ENCODE assay signal across 13 mouse cellular contexts in genomic region chr14:100090517-100090916, GRCm38 (mm10).
DNase-seq lines count a peak whose midpoint lies in the region; ATAC-seq and TF ChIP-seq lines count a peak whose summit lies in the region.
"Had no signal": no experiment of that assay in that cellular context is flagged by ENCODE, and none has a peak within 500 bp of the region (broad histone marks: within the 10 kb centered on the region; RNA-seq: fewer than 3 reads in every experiment).

No protein-coding gene starts in this region.

- peak; percentile 9 for TF ChIP-seq RAD21 in MEL (IDR thresholded peaks at IDR 0.05; ENCODE audit: low read depth, low read length)

- WGBS in intestine, postnatal 0 days: 100% methylated on average over 1 of the region's 1 CpGs
- WGBS in intestine, embryonic 15.5 days: 92% methylated on average over 1 of the region's 1 CpGs
- WGBS in lung, postnatal 0 days: 97% methylated on average over 1 of the region's 1 CpGs
- WGBS in hindbrain, embryonic 14.5 days: 93% methylated on average over 1 of the region's 1 CpGs

- H3K9ac ChIP-seq in intestine, postnatal 0 days (ENCODE audit: low read depth, low read length): no peak overlapping the region
- H3K9ac ChIP-seq in intestine, embryonic 15.5 days: no peak overlapping the region
- no peak overlapping the region for H3K9ac ChIP-seq in lung, postnatal 0 days (replicated peaks; ENCODE audit: low read depth)
- H3K9ac ChIP-seq in MEL (ENCODE audit: control insufficient read depth, low read depth, low read length, poor library complexity, severe bottlenecking): no peak overlapping the region
- no peak overlapping the region for H3K9ac ChIP-seq in hindbrain, embryonic 14.5 days
- H3K9ac ChIP-seq: forebrain, embryonic 15.5 days; hindbrain, embryonic 12.5 days; limb, embryonic 15.5 days; midbrain, embryonic 12.5 days had no signal

- no peak overlapping the region for H3K27ac ChIP-seq in intestine, postnatal 0 days (ENCODE audit: low read depth, low read length)
- no peak overlapping the region for H3K27ac ChIP-seq in intestine, embryonic 15.5 days
- H3K27ac ChIP-seq in lung, postnatal 0 days (ENCODE audit: low read length): no peak overlapping the region
- no peak overlapping the region for H3K27ac ChIP-seq in MEL (ENCODE audit: control insufficient read depth, low read depth, low read length)
- no peak overlapping the region for H3K27ac ChIP-seq in hindbrain, embryonic 14.5 days
- H3K27ac ChIP-seq: forebrain, embryonic 15.5 days; hindbrain, embryonic 12.5 days; limb, embryonic 15.5 days; midbrain, embryonic 12.5 days had no signal

- H3K4me1 ChIP-seq in intestine, postnatal 0 days (replicated peaks; ENCODE audit: control insufficient read depth, insufficient read depth, low read length): no peaks in the 10 kb centered on the region
- H3K4me1 ChIP-seq in intestine, embryonic 15.5 days (replicated peaks): no peaks in the 10 kb centered on the region
- H3K4me1 ChIP-seq in lung, postnatal 0 days (ENCODE audit: insufficient read depth, low read depth, low read length): no peaks in the 10 kb centered on the region
- H3K4me1 ChIP-seq in MEL (ENCODE audit: control insufficient read depth in 1 of 2, insufficient read depth in 2 of 2, low read length in 2 of 2): no peaks in the 10 kb centered on the region
- no peaks in the 10 kb centered on the region for H3K4me1 ChIP-seq in hindbrain, embryonic 14.5 days (replicated peaks; ENCODE audit: control insufficient read depth, insufficient read depth, low read length)
- H3K4me1 ChIP-seq: forebrain, embryonic 15.5 days; hindbrain, embryonic 12.5 days; limb, embryonic 15.5 days; midbrain, embryonic 12.5 days had no signal

- DNase-seq in lung, postnatal 0 days (ENCODE audit: low spot score): no peak
- no peak for DNase-seq in lung, adult 18-20 months
- DNase-seq in MEL (ENCODE audit: low read depth, low spot score): peak; percentile 4
- DNase-seq in naive thymus-derived CD4-positive, alpha-beta T cell, adult 2 months (ENCODE audit: low read depth): peak; percentile 1
- no peak for DNase-seq in cerebellum, adult 11 months
- no peak for DNase-seq in hindbrain, embryonic 14.5 days (ENCODE audit: low spot score)
- DNase-seq: cerebellum, adult 11-12 months had no signal

- TF ChIP-seq POLR2A in MEL (IDR thresholded peaks at IDR 0.05; ENCODE audit: control insufficient read depth in 1 of 2, insufficient read depth in 1 of 2, low read depth in 1 of 2, low read length in 2 of 2, poor library complexity in 1 of 2): no peak

- ATAC-seq in intestine, postnatal 0 days: no peak
- no peak for ATAC-seq in intestine, embryonic 15.5 days
- ATAC-seq in lung, postnatal 0 days: no peak
- no peak for ATAC-seq in hindbrain, embryonic 14.5 days (ENCODE audit: low FRiP score)
- ATAC-seq: forebrain, embryonic 15.5 days had no signal

- H3K79me2 ChIP-seq in MEL (ENCODE audit: control insufficient read depth, insufficient read depth, low read length, poor library complexity): no peaks in the 10 kb centered on the region

- TF ChIP-seq CTCF in intestine, postnatal 0 days (IDR thresholded peaks at IDR 0.05; ENCODE audit: low read depth): peak; percentile 68
- peak; percentile 59 for TF ChIP-seq CTCF in lung, postnatal 0 days (IDR thresholded peaks at IDR 0.05)
- TF ChIP-seq CTCF in MEL (IDR thresholded peaks at IDR 0.05 in 2 of 3, conservative IDR thresholded peaks at IDR 0.05 in 1 of 3; ENCODE audit: control insufficient read depth in 1 of 3, insufficient read depth in 1 of 3, low read depth in 2 of 3, low read length in 3 of 3, poor library complexity in 1 of 3, severe bottlenecking in 1 of 3): peak; percentile 10 to 29 (median 13); a peak in 2 of 6 replicates

- no peak overlapping the region for H3K4me2 ChIP-seq in intestine, postnatal 0 days (replicated peaks; ENCODE audit: low read depth)
- H3K4me2 ChIP-seq in intestine, embryonic 15.5 days (replicated peaks): no peak overlapping the region
- H3K4me2 ChIP-seq in lung, postnatal 0 days (replicated peaks; ENCODE audit: low read depth, low read length): no peak overlapping the region
- no peak overlapping the region for H3K4me2 ChIP-seq in hindbrain, embryonic 14.5 days (replicated peaks)
- H3K4me2 ChIP-seq: forebrain, embryonic 15.5 days; hindbrain, embryonic 12.5 days; limb, embryonic 15.5 days; midbrain, embryonic 12.5 days had no signal

- no peaks in the 10 kb centered on the region for H3K36me3 ChIP-seq in intestine, postnatal 0 days (ENCODE audit: control insufficient read depth, insufficient read depth)
- no peaks in the 10 kb centered on the region for H3K36me3 ChIP-seq in intestine, embryonic 15.5 days
- no peaks in the 10 kb centered on the region for H3K36me3 ChIP-seq in lung, postnatal 0 days (ENCODE audit: insufficient read depth, low read length)
- no peaks in the 10 kb centered on the region for H3K36me3 ChIP-seq in MEL (ENCODE audit: control insufficient read depth in 1 of 2, insufficient read depth in 2 of 2, low read length in 2 of 2)
- H3K36me3 ChIP-seq in hindbrain, embryonic 14.5 days (replicated peaks; ENCODE audit: control insufficient read depth, insufficient read depth): no peaks in the 10 kb centered on the region
- H3K36me3 ChIP-seq: forebrain, embryonic 15.5 days; hindbrain, embryonic 12.5 days; limb, embryonic 15.5 days; midbrain, embryonic 12.5 days had no signal

- H3K4me3 ChIP-seq in intestine, postnatal 0 days (ENCODE audit: low read depth, low read length): no peak overlapping the region
- H3K4me3 ChIP-seq in intestine, embryonic 15.5 days (replicated peaks): no peak overlapping the region
- no peak overlapping the region for H3K4me3 ChIP-seq in lung, postnatal 0 days (ENCODE audit: low read depth, low read length)
- no peak overlapping the region for H3K4me3 ChIP-seq in MEL (ENCODE audit: control insufficient read depth in 1 of 2, insufficient read depth in 1 of 2, low read depth in 2 of 2, low read length in 2 of 2)
- no peak overlapping the region for H3K4me3 ChIP-seq in hindbrain, embryonic 14.5 days (replicated peaks; ENCODE audit: low read length)
- H3K4me3 ChIP-seq: forebrain, embryonic 15.5 days; hindbrain, embryonic 12.5 days; limb, embryonic 15.5 days; midbrain, embryonic 12.5 days had no signal

- no peaks in the 10 kb centered on the region for H3K27me3 ChIP-seq in intestine, postnatal 0 days (replicated peaks; ENCODE audit: control insufficient read depth, insufficient read depth, low read length)
- no peaks in the 10 kb centered on the region for H3K27me3 ChIP-seq in intestine, embryonic 15.5 days (replicated peaks)
- H3K27me3 ChIP-seq in lung, postnatal 0 days (replicated peaks; ENCODE audit: insufficient read depth, low read length): no peaks in the 10 kb centered on the region
- H3K27me3 ChIP-seq in MEL (ENCODE audit: control insufficient read depth in 1 of 2, insufficient read depth in 2 of 2, low read length in 2 of 2): no peaks in the 10 kb centered on the region
- no peaks in the 10 kb centered on the region for H3K27me3 ChIP-seq in hindbrain, embryonic 14.5 days (ENCODE audit: control insufficient read depth, insufficient read depth, low read length)
- H3K27me3 ChIP-seq: forebrain, embryonic 15.5 days; hindbrain, embryonic 12.5 days; limb, embryonic 15.5 days; midbrain, embryonic 12.5 days had no signal

- TF ChIP-seq EP300 in lung, postnatal 0 days (IDR thresholded peaks at IDR 0.05): no peak
- no peak for TF ChIP-seq EP300 in MEL (IDR thresholded peaks at IDR 0.05; ENCODE audit: low read depth in 1 of 2, low read length in 2 of 2)

- H3K9me3 ChIP-seq in intestine, postnatal 0 days (ENCODE audit: control insufficient read depth): no peaks in the 10 kb centered on the region
- no peaks in the 10 kb centered on the region for H3K9me3 ChIP-seq in intestine, embryonic 15.5 days
- H3K9me3 ChIP-seq in lung, postnatal 0 days (ENCODE audit: low read length): no peaks in the 10 kb centered on the region
- no peaks in the 10 kb centered on the region for H3K9me3 ChIP-seq in MEL (replicated peaks; ENCODE audit: insufficient read depth, low read length)
- no peaks in the 10 kb centered on the region for H3K9me3 ChIP-seq in hindbrain, embryonic 14.5 days (ENCODE audit: control insufficient read depth, low read length)
- H3K9me3 ChIP-seq: forebrain, embryonic 15.5 days; hindbrain, embryonic 12.5 days; limb, embryonic 15.5 days; midbrain, embryonic 12.5 days had no signal

TF ChIP-seq in MEL, 35 proteins besides CTCF, POLR2A, EP300 and RAD21:
- TF ChIP-seq GABPA (IDR thresholded peaks at IDR 0.05; ENCODE audit: low read depth, low read length) (no peak), ZKSCAN1 (IDR thresholded peaks at IDR 0.05; ENCODE audit: low read depth, low read length) (no peak), GATA1 (IDR thresholded peaks at IDR 0.05; ENCODE audit: low read depth, low read length) (no peak), SMC3 (IDR thresholded peaks at IDR 0.05; ENCODE audit: low read depth, low read length) (peak; percentile 35), ZC3H11A (IDR thresholded peaks at IDR 0.05; ENCODE audit: low read depth, low read length) (no peak)

Comparison
In these comparisons a context has a peak if more than half of its experiments do, and no peak if none do; other contexts are left out.
1. CTCF ChIP-seq: peak in every context shown above with its lines; median percentile 68 in intestine, postnatal 0 days; 59 in lung, postnatal 0 days; 13 in MEL.
2. DNase-seq: peak in MEL (single experiment) and naive thymus-derived CD4-positive, alpha-beta T cell, adult 2 months (single experiment); none in lung, postnatal 0 days (single experiment), lung, adult 18-20 months (0 of 2), cerebellum, adult 11 months (single experiment) and hindbrain, embryonic 14.5 days (single experiment).